Mouse (Mus musculus) mature B cell (primary cell): Measurements from ENCODE around the gene Camk2g.

ENCODE experiments used
- in situ Hi-C: fragments of 300-500 bp; cut with MboI; formaldehyde crosslinking; loops from 2 replicates; pipeline ENCODE4 v1.14.3; 2019

Gene Camk2g

GRCm38 (mm10) chr14:20793758-20794531 is at the start of gene Camk2g:
Gene Camk2g (minus strand): TSS chr14:20794088.
- in situ Hi-C loops: no loop called here

- in situ Hi-C loops: no loop called here
Observed at GRCm38 (mm10) chr14:20842629-20843028, 48.7 kb upstream of the Camk2g start.

GRCm38 (mm10) chr14:20841526-20841925 is 47.6 kb upstream of the Camk2g start:
- in situ Hi-C loops: no loop called here

GRCm38 (mm10) chr14:20837681-20838080 is 43.8 kb upstream of the Camk2g start:
- in situ Hi-C loops: no loop called here

- in situ Hi-C loops: no loop called here
Observed at GRCm38 (mm10) chr14:20836905-20837376, 43.1 kb upstream of the Camk2g start.

GRCm38 (mm10) chr14:20836171-20836904 is 42.5 kb upstream of the Camk2g start, which contains the start of gene Plau:
Gene Plau (plus strand): TSS chr14:20836660.
- in situ Hi-C loops: no loop called here

- in situ Hi-C loops: no loop called here
Observed at GRCm38 (mm10) chr14:20834136-20834535, 40.2 kb upstream of the Camk2g start.

- in situ Hi-C loops: no loop called here
Observed at GRCm38 (mm10) chr14:20833525-20833924, 39.6 kb upstream of the Camk2g start.

GRCm38 (mm10) chr14:20831915-20832314 is 38.0 kb upstream of the Camk2g start:
- in situ Hi-C loops: no loop called here

- in situ Hi-C loops: no loop called here
Observed at GRCm38 (mm10) chr14:20831141-20831910, 37.4 kb upstream of the Camk2g start.

GRCm38 (mm10) chr14:20829523-20830366 is 35.9 kb upstream of the Camk2g start:
- in situ Hi-C loops: no loop called here

GRCm38 (mm10) chr14:20828524-20828923 is 34.6 kb upstream of the Camk2g start:
- in situ Hi-C loops: no loop called here

- in situ Hi-C loops: no loop called here
Observed at GRCm38 (mm10) chr14:20827491-20827890, 33.6 kb upstream of the Camk2g start.

- in situ Hi-C loops: no loop called here
Observed at GRCm38 (mm10) chr14:20827061-20827460, 33.2 kb upstream of the Camk2g start.

- in situ Hi-C loops: no loop called here
Observed at GRCm38 (mm10) chr14:20825516-20825915, 31.6 kb upstream of the Camk2g start.

- in situ Hi-C loops: no loop called here
Observed at GRCm38 (mm10) chr14:20824517-20824916, 30.6 kb upstream of the Camk2g start.

- in situ Hi-C loops: no loop called here
Observed at GRCm38 (mm10) chr14:20815448-20815847, 21.6 kb upstream of the Camk2g start.

GRCm38 (mm10) chr14:20811779-20812406 is 18.0 kb upstream of the Camk2g start:
- in situ Hi-C loops: no loop called here

- in situ Hi-C loops: no loop called here
Observed at GRCm38 (mm10) chr14:20811236-20811635, 17.3 kb upstream of the Camk2g start.

GRCm38 (mm10) chr14:20809820-20810219 is 15.9 kb upstream of the Camk2g start:
- in situ Hi-C loops: no loop called here

GRCm38 (mm10) chr14:20809349-20809748 is 15.5 kb upstream of the Camk2g start:
- in situ Hi-C loops: no loop called here
